Mouse (Mus musculus) E14TG2a.4 (cell line): ENCODE data around the gene Cep85l.

Experiments
- CTCF ChIP-seq: conservative IDR thresholded peaks from 2 replicates; pipeline ENCODE4 v1.5.1; 2014; ENCODE audit warnings: low read length
- NANOG ChIP-seq: IDR thresholded peaks from 2 replicates; pipeline ENCODE4 v1.6.1; 2014; ENCODE audit warnings: borderline replicate concordance, low read length, mixed read lengths

DNA sequence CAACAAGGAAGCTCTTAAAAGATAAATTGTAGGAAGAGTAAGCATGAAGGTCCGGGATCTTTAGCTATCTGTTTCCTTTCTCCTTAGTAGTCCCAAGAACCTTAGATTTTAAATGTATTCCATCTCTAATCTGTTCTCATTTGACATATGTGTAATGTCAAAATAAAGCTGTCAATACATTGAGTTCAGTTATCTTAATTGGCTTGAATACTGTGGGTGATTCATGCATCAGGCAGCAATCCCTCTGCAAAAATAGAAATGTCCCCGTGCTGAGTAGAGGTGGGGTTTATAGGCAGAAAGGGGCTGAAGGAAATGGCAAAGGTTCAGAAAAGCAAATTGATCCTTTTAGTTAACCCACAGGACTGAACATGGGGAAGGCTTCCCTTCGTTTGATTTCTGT, 50.5 kb downstream of the Cep85l start:
- TF ChIP-seq CTCF (no peak), NANOG (no peak)
